Mouse (Mus musculus) CH12.LX (cell line): ENCODE measurements around the gene Opcml.

Source experiments
- CHD1 ChIP-seq: IDR thresholded peaks from 2 replicates; pipeline ENCODE4 v1.6.1; 2012; ENCODE audit warnings: low read depth, low read length, improper control_type of control experiment, inconsistent platforms
- CTCF ChIP-seq, 2 experiments: IDR thresholded peaks in 1 of 2; conservative IDR thresholded peaks in 1 of 2; 2 replicates each; pipeline ENCODE4 v1.5.1; 2011 to 2012; ENCODE audit warnings: low read depth in 2 of 2, low read length in 2 of 2, improper control_type of control experiment in 1 of 2, inconsistent platforms in 1 of 2, mild to moderate bottlenecking in 1 of 2, moderate library complexity in 1 of 2
- MAFK ChIP-seq: IDR thresholded peaks from 2 replicates; pipeline ENCODE4 v1.6.1; 2011; ENCODE audit warnings: low read length, improper control_type of control experiment; ENCODE audit not compliant: insufficient replicate concordance
- POLR2A ChIP-seq: IDR thresholded peaks from 2 replicates; pipeline ENCODE4 v1.6.1; 2011; ENCODE audit warnings: low read depth, mild to moderate bottlenecking, improper control_type of control experiment, low read length
- POLR2AphosphoS2 ChIP-seq: IDR thresholded peaks from 2 replicates; pipeline ENCODE4 v1.6.1; 2011; ENCODE audit warnings: low read depth, low read length, improper control_type of control experiment
- TCF12 ChIP-seq: IDR thresholded peaks from 2 replicates; pipeline ENCODE4 v1.6.1; 2014; ENCODE audit warnings: low read depth, mild to moderate bottlenecking, inconsistent platforms, low read length, improper control_type of control experiment
- USF1 ChIP-seq: IDR thresholded peaks from 2 replicates; pipeline ENCODE4 v1.6.1; 2014; ENCODE audit warnings: low read depth, mild to moderate bottlenecking, inconsistent platforms, low read length, improper control_type of control experiment
- ZMIZ1 ChIP-seq: IDR thresholded peaks from 2 replicates; pipeline ENCODE4 v1.6.1; 2012; ENCODE audit warnings: low read depth, mild to moderate bottlenecking, inconsistent platforms, low read length, improper control_type of control experiment

- TF ChIP-seq POLR2A = no peak
- TF ChIP-seq MAFK = no peak
- TF ChIP-seq USF1 = no peak
- TF ChIP-seq CTCF (conservative IDR thresholded peaks at IDR 0.05 in 1 of 2, IDR thresholded peaks at IDR 0.05 in 1 of 2; ENCODE audit: low read depth in 2 of 2, low read length in 2 of 2) = no peak
- TF ChIP-seq POLR2AphosphoS2 = no peak
- no peak for TF ChIP-seq CHD1
- TF ChIP-seq TCF12 = no peak
- no peak for TF ChIP-seq ZMIZ1
These were observed 1150.3 kb downstream of the Opcml start for GRCm38 (mm10) chr9:28940901-28941300.
